Mouse (Mus musculus): Measurements from ENCODE around the gene Proser2. TPM values are rescaled to one million over a fixed set of nuclear protein-coding genes. Genes with fewer than 3 reads are reported as not detected.
"Not testable (repeated sequence)": the region's sequence is repeated elsewhere in the genome, so short reads cannot be mapped to it uniquely, and the experiment has no call there.

Gene Proser2
- total RNA-seq, 2 experiments from 2014 or later: 19.6 to 28.0 TPM

- intact Hi-C loops (cut with DNase I): no loop called here
- DNase-seq: no peak
Measured at GRCm38 (mm10) chr2:6140572-6141161, 10.7 kb upstream of the Proser2 start.

- no peak for DNase-seq
- intact Hi-C loops (cut with DNase I): no loop called here
Measured at GRCm38 (mm10) chr2:6133871-6134270, 3.9 kb upstream of the Proser2 start.

- no peak for DNase-seq
- intact Hi-C loops (cut with DNase I): loop anchor here (2.0 kb wide), 1 partner anchor 28 kb away; no protein-coding TSS in a partner anchor
Measured at GRCm38 (mm10) chr2:6128881-6129280, 1.1 kb downstream of the Proser2 start.

GRCm38 (mm10) chr2:6128136-6128805 lies 1.7 kb downstream of the Proser2 start:
- peak; percentile 35 to 36 for DNase-seq
- intact Hi-C loops (cut with DNase I): loop anchor here (2.0 kb wide), 1 partner anchor 27 kb away; no protein-coding TSS in a partner anchor

- intact Hi-C loops (cut with DNase I): no loop called here
- DNase-seq: no peak
Measured at GRCm38 (mm10) chr2:6123046-6123445, 7.0 kb downstream of the Proser2 start.

GRCm38 (mm10) chr2:6121091-6121490 lies 8.9 kb downstream of the Proser2 start:
- intact Hi-C loops (cut with DNase I): no loop called here
- no peak for DNase-seq

GRCm38 (mm10) chr2:6118246-6118645 lies 11.8 kb downstream of the Proser2 start:
- intact Hi-C loops (cut with DNase I): no loop called here
- DNase-seq: peak; percentile 62 to 73

GRCm38 (mm10) chr2:6113792-6114191 lies 16.2 kb downstream of the Proser2 start:
- intact Hi-C loops (cut with DNase I): no loop called here
- no peak for DNase-seq

- intact Hi-C loops (cut with DNase I): no loop called here
- no peak for DNase-seq
Measured at GRCm38 (mm10) chr2:6112619-6113018, 17.4 kb downstream of the Proser2 start.

- intact Hi-C loops (cut with DNase I): no loop called here
- no peak for DNase-seq
Measured at GRCm38 (mm10) chr2:6105437-6105836, 24.6 kb downstream of the Proser2 start.

- DNase-seq: no peak
- intact Hi-C loops (cut with DNase I): loop anchor here (2.0 kb wide), 1 partner anchor 28 kb away; no protein-coding TSS in a partner anchor
Measured at GRCm38 (mm10) chr2:6100755-6101154, 29.3 kb downstream of the Proser2 start.

- peak; percentile 37 to 46 for DNase-seq
- intact Hi-C loops (cut with DNase I): loop anchor here (2.0 kb wide), 1 partner anchor 29 kb away; no protein-coding TSS in a partner anchor
Measured at GRCm38 (mm10) chr2:6100027-6100749, 29.8 kb downstream of the Proser2 start.

GRCm38 (mm10) chr2:6099443-6099842 lies 30.6 kb downstream of the Proser2 start:
- no peak for DNase-seq
- intact Hi-C loops (cut with DNase I): no loop called here

GRCm38 (mm10) chr2:6098924-6099323 lies 31.1 kb downstream of the Proser2 start:
- intact Hi-C loops (cut with DNase I): no loop called here
- peak; percentile 51 to 64 for DNase-seq

- intact Hi-C loops (cut with DNase I): no loop called here
- no peak for DNase-seq
Measured at GRCm38 (mm10) chr2:6097113-6097716, 32.8 kb downstream of the Proser2 start.

- intact Hi-C loops (cut with DNase I); DNase-seq: not testable (repeated sequence)
Measured at GRCm38 (mm10) chr2:6089941-6090340, 40.1 kb downstream of the Proser2 start.

GRCm38 (mm10) chr2:6087151-6087550 lies 42.9 kb downstream of the Proser2 start:
- peak in 1 of 2 experiments; percentile 39 for DNase-seq
- intact Hi-C loops (cut with DNase I): no loop called here

GRCm38 (mm10) chr2:6085622-6086530 lies 44.1 kb downstream of the Proser2 start:
- no peak for DNase-seq

GRCm38 (mm10) chr2:6083696-6084095 lies 46.3 kb downstream of the Proser2 start:
- intact Hi-C loops (cut with DNase I): no loop called here
- no peak for DNase-seq

More at GRCm38 (mm10) chr2:6085622-6086530, 44.1 kb downstream of the Proser2 start:
- intact Hi-C loops (cut with DNase I): no loop called here

GRCm38 (mm10) chr2:6082615-6083014 lies 47.4 kb downstream of the Proser2 start:
- DNase-seq: no peak

More at GRCm38 (mm10) chr2:6082615-6083014, 47.4 kb downstream of the Proser2 start:
- intact Hi-C loops (cut with DNase I): no loop called here

Measured in heart, postnatal 14 days (tissue).